ENCODE assay signal across 12 mouse cellular contexts in genomic region chr9:42945174-42945573, GRCm38 (mm10). TPM values are rescaled to one million over a fixed set of nuclear protein-coding genes. Genes with fewer than 3 reads are reported as not detected.
A peak's percentile ranks its signal among the peaks of the same experiment; 100 is the strongest.
DNase-seq lines count a peak whose midpoint lies in the region; ATAC-seq and TF ChIP-seq lines count a peak whose summit lies in the region.
"Had no signal": no experiment of that assay in that cellular context is flagged by ENCODE, and none has a peak within 500 bp of the region (broad histone marks: within the 10 kb centered on the region; RNA-seq: fewer than 3 reads in every experiment).

No protein-coding gene starts in this region.

- peaks cover 51% of the 10 kb centered on the region for H3K27me3 ChIP-seq in hindbrain, embryonic 10.5 days (ENCODE audit: insufficient read depth, poor library complexity, severe bottlenecking)
- peaks cover 2% of the 10 kb centered on the region; the same call in 1 of the 2 replicates for H3K27me3 ChIP-seq in hindbrain, embryonic 11.5 days (ENCODE audit: control insufficient read depth, insufficient read depth, low read length)
- 0 out of 2 replicates have a peak, but pooled peaks cover 2% of the 10 kb centered on the region for H3K27me3 ChIP-seq in stomach, embryonic 16.5 days (ENCODE audit: control insufficient read depth, insufficient read depth, low read length)
- no peaks in the 10 kb centered on the region for H3K27me3 ChIP-seq in stomach, postnatal 0 days (ENCODE audit: control insufficient read depth, insufficient read depth, low read length)
- H3K27me3 ChIP-seq in hindbrain, embryonic 14.5 days (ENCODE audit: control insufficient read depth, insufficient read depth, low read length): no peaks in the 10 kb centered on the region
- H3K27me3 ChIP-seq in splenic B cell, adult 2 months (ENCODE audit: control insufficient read depth, insufficient read depth, low read length, poor library complexity, severe bottlenecking): peaks cover 3% of the 10 kb centered on the region; the same call in 1 of the 2 replicates

- no peak for DNase-seq in hindbrain, embryonic 10.5 days (ENCODE audit: low spot score)
- DNase-seq in hindbrain, embryonic 11.5 days (ENCODE audit: low spot score): no peak
- no peak for DNase-seq in stomach, postnatal 0 days (ENCODE audit: low spot score)
- DNase-seq in hindbrain, embryonic 14.5 days (ENCODE audit: low spot score): no peak
- peak; percentile 28 for DNase-seq in splenic B cell, adult 2 months (ENCODE audit: low read depth, low spot score)
- DNase-seq in spleen, adult 18-20 months: no peak
- DNase-seq in adrenal gland, postnatal 4 days (ENCODE audit: low spot score in 2 of 2): no peak

- ATAC-seq in hindbrain, embryonic 11.5 days (ENCODE audit: low FRiP score): no peak
- no peak for ATAC-seq in stomach, embryonic 16.5 days (ENCODE audit: insufficient read depth, low FRiP score)
- ATAC-seq in stomach, postnatal 0 days (ENCODE audit: low FRiP score, low TSS enrichment): no peak
- ATAC-seq in hindbrain, embryonic 14.5 days (ENCODE audit: low FRiP score): no peak

- no peak overlapping the region for H3K9ac ChIP-seq in hindbrain, embryonic 11.5 days (ENCODE audit: low read depth, low read length)
- H3K9ac ChIP-seq in stomach, embryonic 16.5 days (ENCODE audit: low read length): no peak overlapping the region
- no peak overlapping the region for H3K9ac ChIP-seq in stomach, postnatal 0 days (ENCODE audit: low read length)
- H3K9ac ChIP-seq in hindbrain, embryonic 14.5 days: no peak overlapping the region

- H3K4me2 ChIP-seq in hindbrain, embryonic 11.5 days (replicated peaks; ENCODE audit: low read depth, low read length): no peak overlapping the region
- peak overlapping the region; percentile 100; the same call in 1 of the 2 replicates for H3K4me2 ChIP-seq in stomach, embryonic 16.5 days (ENCODE audit: low read depth, low read length)
- H3K4me2 ChIP-seq in stomach, postnatal 0 days (replicated peaks; ENCODE audit: low read depth): no peak overlapping the region
- H3K4me2 ChIP-seq in hindbrain, embryonic 14.5 days (replicated peaks): peak overlapping the region; percentile 95; the same call in 1 of the 2 replicates

- no peak for TF ChIP-seq EP300 in stomach, postnatal 0 days (optimal IDR thresholded peaks at IDR 0.05)

- H3K27ac ChIP-seq in hindbrain, embryonic 10.5 days: peak overlapping the region; percentile 91; the same call in 1 of the 2 replicates
- H3K27ac ChIP-seq in hindbrain, embryonic 11.5 days (ENCODE audit: low read depth, low read length): no peak overlapping the region
- H3K27ac ChIP-seq in stomach, embryonic 16.5 days (ENCODE audit: low read length): no peak overlapping the region
- no peak overlapping the region for H3K27ac ChIP-seq in stomach, postnatal 0 days (replicated peaks)
- no peak overlapping the region for H3K27ac ChIP-seq in hindbrain, embryonic 14.5 days
- H3K27ac ChIP-seq: heart, embryonic 13.5 days; limb, embryonic 15.5 days; neural tube, embryonic 12.5 days had no signal

- no peak for TF ChIP-seq CTCF in stomach, postnatal 0 days (IDR thresholded peaks at IDR 0.05; ENCODE audit: low read depth)

- 81% methylated on average over 7 of the region's 7 CpGs for WGBS in hindbrain, embryonic 10.5 days
- 80% methylated on average over 7 of the region's 7 CpGs for whole genome bisulfite sequencing in hindbrain, embryonic 11.5 days
- WGBS in stomach, embryonic 16.5 days: 66% methylated on average over 7 of the region's 7 CpGs
- 70% methylated on average over 7 of the region's 7 CpGs for WGBS in stomach, postnatal 0 days
- WGBS in hindbrain, embryonic 14.5 days: 79% methylated on average over 7 of the region's 7 CpGs

- no peaks in the 10 kb centered on the region for H3K9me3 ChIP-seq in hindbrain, embryonic 10.5 days
- H3K9me3 ChIP-seq in hindbrain, embryonic 11.5 days (ENCODE audit: control insufficient read depth, low read length): no peaks in the 10 kb centered on the region
- H3K9me3 ChIP-seq in stomach, embryonic 16.5 days (replicated peaks; ENCODE audit: control insufficient read depth, low read length): no peaks in the 10 kb centered on the region
- no peaks in the 10 kb centered on the region for H3K9me3 ChIP-seq in stomach, postnatal 0 days (ENCODE audit: control insufficient read depth, low read length)
- H3K9me3 ChIP-seq in hindbrain, embryonic 14.5 days (ENCODE audit: control insufficient read depth, low read length): no peaks in the 10 kb centered on the region
- H3K9me3 ChIP-seq: embryonic facial prominence, embryonic 15.5 days; heart, embryonic 13.5 days; limb, embryonic 15.5 days; neural tube, embryonic 12.5 days had no signal

- H3K4me1 ChIP-seq in hindbrain, embryonic 10.5 days (replicated peaks): peaks cover 27% of the 10 kb centered on the region
- peaks cover 5% of the 10 kb centered on the region; the same call in 1 of the 2 replicates for H3K4me1 ChIP-seq in hindbrain, embryonic 11.5 days (replicated peaks; ENCODE audit: control insufficient read depth, insufficient read depth, low read length)
- peaks cover 9% of the 10 kb centered on the region for H3K4me1 ChIP-seq in stomach, embryonic 16.5 days (ENCODE audit: control insufficient read depth, insufficient read depth, low read length)
- no peaks in the 10 kb centered on the region for H3K4me1 ChIP-seq in stomach, postnatal 0 days (replicated peaks; ENCODE audit: control insufficient read depth, insufficient read depth)
- 0 out of 2 replicates have a peak, but pooled peaks cover 11% of the 10 kb centered on the region for H3K4me1 ChIP-seq in hindbrain, embryonic 14.5 days (replicated peaks; ENCODE audit: control insufficient read depth, insufficient read depth, low read length)

- H3K36me3 ChIP-seq in hindbrain, embryonic 10.5 days: no peaks in the 10 kb centered on the region
- H3K36me3 ChIP-seq in hindbrain, embryonic 11.5 days (ENCODE audit: control insufficient read depth, insufficient read depth, low read length): no peaks in the 10 kb centered on the region
- no peaks in the 10 kb centered on the region for H3K36me3 ChIP-seq in stomach, embryonic 16.5 days (ENCODE audit: control insufficient read depth, insufficient read depth, low read length)
- H3K36me3 ChIP-seq in stomach, postnatal 0 days (ENCODE audit: control insufficient read depth, insufficient read depth, low read length): no peaks in the 10 kb centered on the region
- no peaks in the 10 kb centered on the region for H3K36me3 ChIP-seq in hindbrain, embryonic 14.5 days (replicated peaks; ENCODE audit: control insufficient read depth, insufficient read depth)
- no peaks in the 10 kb centered on the region for H3K36me3 ChIP-seq in splenic B cell, adult 2 months (ENCODE audit: control insufficient read depth, insufficient read depth, low read length, poor library complexity, severe bottlenecking)
- H3K36me3 ChIP-seq: embryonic facial prominence, embryonic 15.5 days; heart, embryonic 13.5 days; limb, embryonic 15.5 days; neural tube, embryonic 12.5 days had no signal

- H3K4me3 ChIP-seq in hindbrain, embryonic 10.5 days: no peak overlapping the region
- H3K4me3 ChIP-seq in hindbrain, embryonic 11.5 days (ENCODE audit: low read depth, low read length): no peak overlapping the region
- H3K4me3 ChIP-seq in stomach, embryonic 16.5 days (replicated peaks; ENCODE audit: low read length): no peak overlapping the region
- H3K4me3 ChIP-seq in stomach, postnatal 0 days (ENCODE audit: low read depth, low read length): no peak overlapping the region
- no peak overlapping the region for H3K4me3 ChIP-seq in hindbrain, embryonic 14.5 days (replicated peaks; ENCODE audit: low read length)

RNA-seq across cellular contexts. Expression of gene Grik4, which starts 0.9 kb away (rescaled TPM):
- polyA plus RNA-seq in hindbrain, embryonic 10.5 days (2016; fragmentation: Nextera tagmentation; extraction: Ambion mirVana): 1.5 and 2.9 TPM in 2 replicates
- 1.2 and 1.6 TPM in 2 replicates for polyA plus RNA-seq in hindbrain, embryonic 11.5 days (2014; fragmentation: Nextera tagmentation; extraction: Ambion mirVana)
- polyA plus RNA-seq in stomach, embryonic 16.5 days (2015; fragmentation: Nextera tagmentation; extraction: Ambion mirVana): 0.57 and 0.75 TPM in 2 replicates
- 0.10 and 0.19 TPM in 2 replicates for polyA plus RNA-seq in stomach, postnatal 0 days (2015; fragmentation: Nextera tagmentation; extraction: Ambion mirVana)
- 5.1 and 5.8 TPM in 2 replicates for polyA plus RNA-seq in hindbrain, embryonic 14.5 days (2014; fragmentation: Nextera tagmentation; extraction: Ambion mirVana)
- 1 to 10 TPM; 2.2 to 2.4 TPM for total RNA-seq in adrenal gland, postnatal 4 days (2021)

Comparison
In these comparisons a context has a peak if more than half of its experiments do, and no peak if none do; other contexts are left out.
1. H3K4me2 ChIP-seq: peak in stomach, embryonic 16.5 days (single experiment) and hindbrain, embryonic 14.5 days (single experiment); none in hindbrain, embryonic 11.5 days (single experiment) and stomach, postnatal 0 days (single experiment).